Mouse (Mus musculus): Measurements from ENCODE around the gene Nfkb2.
A peak's percentile ranks its signal among the peaks of the same experiment; 100 is the strongest.

Gene Nfkb2

GRCm38 (mm10) chr19:46322996-46323572 lies 19.0 kb downstream of the Nfkb2 start:
- no peak for DNase-seq (ENCODE audit: low spot score in 2 of 2)

- no peak for DNase-seq (ENCODE audit: low spot score in 2 of 2)
These were observed 19.6 kb downstream of the Nfkb2 start for GRCm38 (mm10) chr19:46323716-46324115.

GRCm38 (mm10) chr19:46324366-46324765 lies 20.2 kb downstream of the Nfkb2 start:
- no peak for DNase-seq (ENCODE audit: low spot score in 2 of 2)

GRCm38 (mm10) chr19:46324918-46325317 lies 20.8 kb downstream of the Nfkb2 start:
- no peak for DNase-seq (ENCODE audit: low spot score in 2 of 2)

GRCm38 (mm10) chr19:46326019-46326755 lies 22.1 kb downstream of the Nfkb2 start:
- DNase-seq (ENCODE audit: low spot score in 2 of 2): no peak

GRCm38 (mm10) chr19:46326756-46327305 lies 22.7 kb downstream of the Nfkb2 start, which contains the start of gene Psd:
Psd (minus strand) TSS chr19:46327156.
- no peak for DNase-seq (ENCODE audit: low spot score in 2 of 2)

GRCm38 (mm10) chr19:46327531-46328064 lies 23.5 kb downstream of the Nfkb2 start:
- DNase-seq (ENCODE audit: low spot score in 2 of 2): no peak

GRCm38 (mm10) chr19:46328081-46329030 lies 24.2 kb downstream of the Nfkb2 start, which contains the start of gene Fbxl15:
Fbxl15 (plus strand) TSS chr19:46328184.
- peak; percentile 87 to 90 for DNase-seq (ENCODE audit: low spot score in 2 of 2)

GRCm38 (mm10) chr19:46329031-46329641 lies 25.0 kb downstream of the Nfkb2 start:
- no peak for DNase-seq (ENCODE audit: low spot score in 2 of 2)

- peak; percentile 79 to 80 for DNase-seq (ENCODE audit: low spot score in 2 of 2)
These were observed 25.8 kb downstream of the Nfkb2 start for GRCm38 (mm10) chr19:46329951-46330350.

- DNase-seq (ENCODE audit: low spot score in 2 of 2): no peak
These were observed 26.6 kb downstream of the Nfkb2 start for GRCm38 (mm10) chr19:46330696-46331095.

- DNase-seq (ENCODE audit: low spot score in 2 of 2): no peak
These were observed 27.2 kb downstream of the Nfkb2 start for GRCm38 (mm10) chr19:46331326-46331725.

- DNase-seq (ENCODE audit: low spot score in 2 of 2): no peak
These were observed 27.8 kb downstream of the Nfkb2 start for GRCm38 (mm10) chr19:46331936-46332335.

- no peak for DNase-seq (ENCODE audit: low spot score in 2 of 2)
These were observed 28.7 kb downstream of the Nfkb2 start for GRCm38 (mm10) chr19:46332721-46333339.

- DNase-seq (ENCODE audit: low spot score in 2 of 2): no peak
These were observed 29.8 kb downstream of the Nfkb2 start for GRCm38 (mm10) chr19:46333906-46334305.

- no peak for DNase-seq (ENCODE audit: low spot score in 2 of 2)
These were observed 33.7 kb downstream of the Nfkb2 start for GRCm38 (mm10) chr19:46337719-46338330.

- DNase-seq (ENCODE audit: low spot score in 2 of 2): peak; percentile 93 to 97
These were observed 34.3 kb downstream of the Nfkb2 start, which contains the start of gene Cuedc2 for GRCm38 (mm10) chr19:46338331-46338936. Cuedc2 (minus strand) TSS chr19:46338702.

- DNase-seq (ENCODE audit: low spot score in 2 of 2): no peak
These were observed 34.8 kb downstream of the Nfkb2 start for GRCm38 (mm10) chr19:46338942-46339286.

- DNase-seq (ENCODE audit: low spot score in 2 of 2): peak; percentile 70 to 77
These were observed 35.3 kb downstream of the Nfkb2 start for GRCm38 (mm10) chr19:46339287-46339971.

Measured in spleen, postnatal 36 days (tissue).